Mouse (Mus musculus) mammary gland, adult 2 months (tissue): ENCODE results near the gene Aspa. TPM values are rescaled to one million over a fixed set of nuclear protein-coding genes. Genes with fewer than 3 reads are reported as not detected.

Experiments used
- polyA plus RNA-seq: library from polyadenylated mRNA; depleted of rRNA; stranded (reverse); fragments of >200 nt; gene quantifications from 2 replicates; pipeline ENCODE4 v1.2.3, GENCODE M21; 2012; ENCODE audit warnings: low replicate concordance; rRNA removed

The Aspa gene
- 4.0 and 17.4 TPM in 2 replicates for polyA plus RNA-seq

DNA sequence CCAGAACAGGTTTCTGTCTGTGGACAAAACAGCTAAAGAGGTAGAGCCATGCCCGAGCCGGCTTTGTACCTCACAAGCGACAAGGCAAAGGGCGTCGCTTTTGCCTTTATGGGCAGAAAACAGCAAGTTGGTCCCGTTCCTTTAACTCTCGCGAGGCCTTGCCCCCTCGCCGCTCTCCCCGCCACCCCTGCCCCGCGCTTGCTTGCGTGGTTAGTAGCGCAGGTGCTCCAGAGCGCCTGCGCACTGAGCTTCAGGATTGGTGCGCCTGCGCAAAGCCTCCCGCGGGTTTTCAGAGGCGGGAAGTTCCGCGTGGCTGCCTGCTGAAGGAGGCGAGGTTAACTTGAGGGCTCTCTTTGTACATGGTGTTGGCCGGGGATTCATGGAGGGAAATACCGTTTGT lies at the start of gene Aspa, which contains the start of the genes Gm49340 and Spata22:
Gene Aspa, minus strand, starts transcription at position 155 of the 400 bp plus-strand sequence.
Gene Gm49340, plus strand, starts transcription at position 300 of the 400 bp plus-strand sequence.
Gene Spata22, plus strand, starts transcription at position 300 of the 400 bp plus-strand sequence.

DNA sequence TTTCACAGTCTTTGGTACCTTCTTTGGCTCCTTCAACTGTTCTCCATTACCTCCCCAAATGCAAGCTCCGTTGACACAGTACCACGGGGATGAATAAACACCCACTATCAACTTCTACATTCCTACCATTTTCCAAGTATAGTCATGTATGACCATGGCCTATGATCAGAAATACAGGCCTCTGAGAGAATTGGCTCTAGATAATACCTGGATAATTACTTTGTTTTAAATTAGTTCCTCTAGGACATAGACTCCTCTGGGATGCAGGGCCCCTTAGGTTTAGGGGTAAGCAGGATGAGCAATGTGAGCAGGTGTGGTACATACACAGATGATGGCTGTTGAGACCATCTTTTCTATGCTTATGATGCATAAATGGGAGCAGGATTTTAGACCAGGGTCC lies 41.5 kb upstream of the Aspa start, which contains the start of gene Olfr376:
Gene Olfr376, plus strand, starts transcription at position 301 of the 400 bp plus-strand sequence.

DNA sequence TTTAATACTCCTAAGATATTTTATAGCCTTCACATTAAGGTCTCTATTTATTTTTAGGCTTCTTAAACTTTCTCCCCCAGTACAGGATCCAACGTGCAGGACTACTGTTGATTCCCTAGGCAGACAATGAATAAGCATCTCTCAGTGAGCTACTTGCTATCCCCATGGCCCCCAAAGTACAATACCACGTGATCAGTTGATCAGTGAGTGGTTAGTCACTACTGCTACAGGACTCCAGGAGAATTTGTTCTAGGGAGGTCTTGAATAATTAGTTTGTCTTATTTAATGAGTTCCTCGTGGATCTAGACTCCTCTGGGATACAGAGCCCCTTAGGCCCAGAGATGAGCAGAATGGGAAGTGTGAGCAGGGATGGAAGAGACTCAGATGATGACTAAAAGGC lies 21.1 kb upstream of the Aspa start, which contains the start of gene Olfr20:
Gene Olfr20, plus strand, starts transcription at position 301 of the 400 bp plus-strand sequence.

DNA sequence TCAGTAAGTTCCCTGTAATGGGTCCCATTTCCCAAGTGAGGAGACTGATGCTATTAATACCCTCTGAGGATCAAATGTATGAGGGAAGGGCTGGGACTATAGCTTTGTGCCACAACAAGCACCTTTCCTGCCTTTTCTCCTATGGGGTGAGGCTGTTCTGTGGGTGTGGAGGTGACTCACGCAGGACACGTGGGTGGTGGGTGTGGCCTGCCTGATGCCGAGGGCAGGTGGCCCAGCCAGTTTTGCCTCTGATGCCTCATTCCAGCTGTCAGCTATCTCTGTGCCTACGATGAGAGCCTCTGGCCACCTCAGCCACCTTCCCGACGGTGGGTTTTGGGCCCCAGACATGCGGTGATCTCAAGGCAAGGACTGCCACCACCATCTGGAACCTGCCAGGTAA lies 62.1 kb downstream of the Aspa start, which contains the start of gene Trpv3:
Gene Trpv3, plus strand, starts transcription at position 122 of the 400 bp plus-strand sequence.

Other genes with a start within 250 kb of the Aspa start
- 7.1 and 11.7 TPM in 2 replicates for gene Itgae, start 239.0 kb downstream of the Aspa start, polyA plus RNA-seq
- gene Haspin, start 191.3 kb downstream of the Aspa start, polyA plus RNA-seq, result 0.49 and 2.0 TPM in 2 replicates
- gene P2rx5, start 169.2 kb downstream of the Aspa start, polyA plus RNA-seq, result 7.5 and 13.0 TPM in 2 replicates
- 72.3 and 114 TPM in 2 replicates for gene Emc6, start 152.6 kb downstream of the Aspa start, polyA plus RNA-seq
- 88.4 and 134 TPM in 2 replicates for gene Tax1bp3, start 152.5 kb downstream of the Aspa start, polyA plus RNA-seq
- 23.6 and 41.4 TPM in 2 replicates for gene Ctns, start 130.6 kb downstream of the Aspa start, polyA plus RNA-seq
- 13.1 and 13.7 TPM in 2 replicates for gene Shpk, start 130.1 kb downstream of the Aspa start, polyA plus RNA-seq
- 5.1 and 10.4 TPM in 2 replicates for gene Trpv1, start 95.3 kb downstream of the Aspa start, polyA plus RNA-seq
- gene Trpv3, start 62.2 kb downstream of the Aspa start, polyA plus RNA-seq, result 0.23 and 0.47 TPM in 2 replicates
- gene Gm49340, start 145 bp upstream of the Aspa start, polyA plus RNA-seq, result 0.14 TPM in 1 of 2 replicates, not detected in the other
- 0.53 TPM in 1 of 2 replicates, not detected in the other for gene Spata22, start 145 bp upstream of the Aspa start, polyA plus RNA-seq
- gene Olfr20, start 21.2 kb upstream of the Aspa start, polyA plus RNA-seq, result 0.53 and 0.99 TPM in 2 replicates
- not detected in 2 replicates for gene Olfr376, start 41.6 kb upstream of the Aspa start, polyA plus RNA-seq
- gene Olfr1, start 70.0 kb upstream of the Aspa start, polyA plus RNA-seq, result not detected in 2 replicates
- not detected in 2 replicates for gene Olfr378, start 98.9 kb upstream of the Aspa start, polyA plus RNA-seq
- gene Olfr380, start 127.9 kb upstream of the Aspa start, polyA plus RNA-seq, result not detected in 2 replicates
- gene Olfr381, start 162.0 kb upstream of the Aspa start, polyA plus RNA-seq, result not detected in 2 replicates
- gene Olfr382, start 187.6 kb upstream of the Aspa start, polyA plus RNA-seq, result not detected in 2 replicates